Mouse (Mus musculus) CH12.LX (cell line): Measurements from ENCODE around the gene Epha6.

Experiments
- CHD1 ChIP-seq: IDR thresholded peaks from 2 replicates; pipeline ENCODE4 v1.6.1; 2012; ENCODE audit warnings: low read depth, low read length, improper control_type of control experiment, inconsistent platforms
- SMC3 ChIP-seq: IDR thresholded peaks from 2 replicates; pipeline ENCODE4 v1.6.1; 2011; ENCODE audit warnings: low read depth, low read length, improper control_type of control experiment
- USF1 ChIP-seq: IDR thresholded peaks from 2 replicates; pipeline ENCODE4 v1.6.1; 2014; ENCODE audit warnings: low read depth, mild to moderate bottlenecking, inconsistent platforms, low read length, improper control_type of control experiment

GRCm38 (mm10) chr16:60538233-60538632 is 67.1 kb downstream of the Epha6 start:
- TF ChIP-seq USF1 (no peak), CHD1 (no peak), SMC3 (peak; percentile 22; the same call in 1 of the 2 replicates)
